Mouse (Mus musculus) heart, adult 2 months (tissue): ENCODE measurements around the gene Lzts2. TPM values are rescaled to one million over a fixed set of nuclear protein-coding genes. Genes with fewer than 3 reads are reported as not detected.

Experiments used
- DNase-seq, 2 experiments: peaks; one replicate each; pipeline ENCODE4 v3.0.0; 2021
- H3K27ac ChIP-seq: fragments of 200-600 bp; 2 replicates; pipeline ENCODE4 v1.8.1; 2022
- H3K27me3 ChIP-seq: fragments of 200-500 bp; 2 replicates; pipeline ENCODE4 v1.6.1; 2012; ENCODE audit warnings: mild to moderate bottlenecking, low read length, inconsistent platforms, mixed read lengths; ENCODE audit not compliant: control insufficient read depth, insufficient read depth
- H3K36me3 ChIP-seq: fragments of 200-500 bp; 2 replicates; pipeline ENCODE4 v1.6.1; 2012; ENCODE audit warnings: low read length, inconsistent platforms; ENCODE audit not compliant: control insufficient read depth, insufficient read depth
- H3K4me1 ChIP-seq: fragments of 200-500 bp; 2 replicates; pipeline ENCODE4 v1.6.1; 2011; ENCODE audit warnings: low read length; ENCODE audit not compliant: control insufficient read depth, insufficient read depth
- H3K4me3 ChIP-seq: fragments of 200-600 bp; 2 replicates; pipeline ENCODE4 v1.8.1; 2022
- H3K79me2 ChIP-seq: fragments of 200-500 bp; replicated peaks from 2 replicates; pipeline ENCODE4 v1.6.1; 2012; ENCODE audit warnings: mild to moderate bottlenecking, inconsistent platforms, low read length, moderate library complexity, mixed read lengths; ENCODE audit not compliant: control insufficient read depth, insufficient read depth
- H3K9ac ChIP-seq: fragments of 200-500 bp; 2 replicates; pipeline ENCODE4 v1.6.1; 2012; ENCODE audit warnings: low read depth, mild to moderate bottlenecking, control low read depth, inconsistent platforms, low read length, mixed read lengths
- CTCF ChIP-seq: fragments of 200-600 bp; IDR thresholded peaks from 2 replicates; pipeline ENCODE4 v1.8.1; 2022; ENCODE audit warnings: antibody characterized with exemption, mild to moderate bottlenecking, moderate library complexity
- EP300 ChIP-seq: fragments of 200-500 bp; IDR thresholded peaks from 2 replicates; pipeline ENCODE4 v1.6.1; 2011; ENCODE audit warnings: low read depth, low read length, control low read depth; ENCODE audit not compliant: insufficient read depth
- POLR2A ChIP-seq: fragments of 200-500 bp; IDR thresholded peaks from 2 replicates; pipeline ENCODE4 v1.6.1; 2011; ENCODE audit warnings: mild to moderate bottlenecking, low read depth, low read length, control low read depth; ENCODE audit not compliant: insufficient read depth
- WGBS: fragments of 180-500 bp; shearing (Covaris S2); methylation state at CpG from one replicate; pipeline ENCODE4 v1.1.7; 2018; 5-methylcytosine and 5-hydroxymethylcytosine counted together
- intact Hi-C: fragments of 180-260 bp; cut with DNase I; formaldehyde crosslinking; loops from one replicate; pipeline ENCODE4 v1.15.1; 2025
- polyA plus RNA-seq: library from polyadenylated mRNA; depleted of rRNA; stranded (reverse); fragments of >200 nt; gene quantifications from 2 replicates; pipeline ENCODE4 v1.2.3, GENCODE M21; 2012; rRNA removed
- total RNA-seq, 2 experiments: library from RNA; stranded (reverse); gene quantifications; 2 replicates each; pipeline ENCODE4 v1.2.3; 2021

Gene Lzts2
- total and polyA plus RNA-seq, 3 experiments = 59.1 to 68.1 (median 61.6) TPM

DNA sequence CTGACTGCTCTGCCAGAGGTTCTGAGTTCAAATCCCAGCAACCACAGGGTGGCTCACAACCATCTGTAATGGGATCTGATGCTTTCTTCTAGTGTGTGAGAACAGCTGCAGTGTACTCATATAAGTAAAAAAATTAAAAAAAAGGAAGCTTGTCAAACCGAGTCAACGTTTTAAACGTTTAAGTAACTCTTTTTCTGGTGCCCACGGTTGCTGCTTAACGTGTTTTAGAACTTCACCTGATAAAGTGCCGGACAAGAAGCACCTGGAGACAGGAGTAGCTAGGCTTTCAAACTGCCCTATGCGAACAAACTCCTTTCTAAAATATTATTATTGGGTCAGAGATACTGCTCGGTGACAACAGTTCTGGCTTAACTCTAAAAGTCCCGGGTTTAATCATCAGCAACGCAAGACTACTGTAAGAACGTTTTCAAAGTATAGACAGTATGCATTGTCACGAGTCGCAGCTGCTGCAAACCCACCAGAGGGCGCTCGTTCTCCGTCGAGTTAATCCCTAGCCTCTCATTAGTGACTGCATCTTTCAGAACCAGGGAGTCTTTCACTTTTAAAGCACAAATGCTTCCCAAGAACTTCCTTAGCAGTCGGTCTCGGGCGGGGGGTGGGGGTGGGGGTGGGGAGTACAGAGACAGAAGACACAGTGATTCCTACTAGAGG is 59.8 kb downstream of the Lzts2 start:
- DNase-seq = peak; percentile 75 to 88
- TF ChIP-seq CTCF (peak; percentile 80), POLR2A (no peak), EP300 (peak; percentile 48; the same call in 1 of the 2 replicates)
- WGBS = 6% methylated on average over 20 of the region's 20 CpGs
- Histone ChIP-seq H3K27ac (peak overlapping the region; percentile 100), H3K9ac (no peak overlapping the region), H3K79me2 (no peaks in the 10 kb centered on the region), H3K4me3 (peak overlapping the region; percentile 61), H3K27me3 (peaks cover 1% of the 10 kb centered on the region; the same call in 1 of the 2 replicates), H3K4me1 (peaks cover 7% of the 10 kb centered on the region), H3K36me3 (no peaks in the 10 kb centered on the region)
- intact Hi-C loops = loop anchor here (2.0 kb wide), 2 partner anchors 15 to 87 kb away; no protein-coding TSS in a partner anchor

DNA sequence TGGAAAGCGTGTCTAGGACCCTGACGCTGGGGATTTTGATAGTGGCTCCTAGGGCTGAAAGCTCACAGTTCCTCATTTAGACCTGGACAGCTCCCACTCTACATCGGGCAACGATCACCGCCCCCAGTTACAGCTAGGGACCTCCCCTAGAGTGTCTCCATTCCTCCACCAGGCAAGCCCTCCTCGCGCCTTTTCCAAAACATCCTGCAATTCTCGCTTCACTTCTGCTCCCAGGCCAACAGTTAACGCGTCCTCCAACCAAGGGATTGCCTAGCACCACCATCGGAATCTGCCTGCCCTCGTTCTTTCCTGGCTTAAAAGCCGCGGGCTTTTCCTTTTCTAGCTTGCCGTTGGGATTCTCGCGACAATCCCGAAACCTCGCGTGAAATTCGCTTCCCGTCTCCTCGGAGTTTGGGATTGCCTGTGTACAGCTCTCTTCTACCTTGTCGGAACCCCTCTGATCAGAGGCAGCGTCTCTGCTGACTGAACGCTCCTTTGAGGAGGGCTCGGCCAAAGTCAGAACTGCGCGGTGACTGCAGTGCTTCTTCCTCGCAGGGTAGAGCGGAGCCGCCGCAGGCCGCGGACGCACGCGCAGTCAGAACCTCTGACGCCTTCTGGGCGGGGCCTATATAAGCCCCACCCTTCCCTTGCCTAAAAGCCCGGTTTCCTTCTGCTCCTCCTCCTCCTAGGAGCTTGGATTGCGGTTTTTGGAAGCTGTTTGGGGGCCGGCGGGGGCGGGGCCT is 60.5 kb downstream of the Lzts2 start, which contains the start of gene Kazald1:
Kazald1 (plus strand) TSS at position 662 of the 743 bp plus-strand sequence.
- under 1% methylated on average over 45 of the region's 45 CpGs for WGBS
- H3K4me1 ChIP-seq = peaks cover 7% of the 10 kb centered on the region
- peak within 1 kb of the TSS; percentile 61 for H3K4me3 ChIP-seq
- no peaks in the 10 kb centered on the region for H3K36me3 ChIP-seq
- peak within 1 kb of the TSS; percentile 100 for H3K27ac ChIP-seq
- peaks cover 1% of the 10 kb centered on the region; the same call in 1 of the 2 replicates for H3K27me3 ChIP-seq
- intact Hi-C loops = loop anchor here (2.0 kb wide), 2 partner anchors 16 to 86 kb away; no protein-coding TSS in a partner anchor
- TF ChIP-seq POLR2A (peak; percentile 96), EP300 (peak; percentile 50; the same call in 1 of the 2 replicates), CTCF (no peak)
- H3K9ac ChIP-seq = peak within 1 kb of the TSS; percentile 96
- no peaks in the 10 kb centered on the region for H3K79me2 ChIP-seq
- peak; percentile 96 to 99 for DNase-seq

DNA sequence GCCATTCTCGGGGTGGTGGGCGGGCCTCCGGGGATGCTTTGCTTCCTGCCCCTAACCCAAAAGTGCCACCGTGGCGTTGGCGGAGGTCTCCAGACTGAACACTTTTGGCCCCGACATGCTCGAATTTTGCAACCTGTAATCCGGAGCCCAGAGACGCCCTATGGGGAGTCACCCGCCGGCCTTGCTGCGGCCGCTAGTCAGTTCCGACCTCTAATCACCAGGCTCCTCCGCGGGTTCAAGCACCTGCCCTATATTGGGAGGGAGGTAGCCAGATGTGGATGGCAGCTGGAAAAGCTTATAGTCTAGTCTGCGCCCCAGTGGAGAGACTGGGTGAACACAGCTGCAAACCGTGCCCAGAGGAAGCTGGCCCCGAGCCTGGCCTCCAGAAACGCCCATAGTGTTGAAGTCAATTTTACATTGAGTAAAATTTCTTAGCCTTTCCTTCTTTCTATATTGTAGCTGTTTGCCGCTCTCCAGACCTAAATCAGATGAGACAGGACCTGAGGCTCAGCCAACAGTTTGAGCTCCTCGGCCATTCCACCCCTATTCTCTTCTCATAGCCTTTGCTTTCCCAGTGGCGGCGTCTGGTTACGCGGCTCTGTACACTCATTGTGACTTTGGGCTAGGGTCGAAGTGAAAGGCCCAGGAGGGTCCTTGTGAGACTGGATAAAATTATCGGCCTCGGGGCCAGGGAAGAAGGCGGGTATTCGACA is 61.3 kb downstream of the Lzts2 start:
- peak overlapping the region; percentile 100 for H3K27ac ChIP-seq
- peaks cover 9% of the 10 kb centered on the region for H3K4me1 ChIP-seq
- peak; percentile 56 to 62 for DNase-seq
- no peaks in the 10 kb centered on the region for H3K79me2 ChIP-seq
- no peaks in the 10 kb centered on the region for H3K36me3 ChIP-seq
- peaks cover 1% of the 10 kb centered on the region; the same call in 1 of the 2 replicates for H3K27me3 ChIP-seq
- H3K4me3 ChIP-seq = peak overlapping the region; percentile 61
- intact Hi-C loops = loop anchor here (2.0 kb wide), 2 partner anchors 17 to 85 kb away; no protein-coding TSS in a partner anchor
- WGBS = 3% methylated on average over 32 of the region's 32 CpGs
- TF ChIP-seq POLR2A (no peak), EP300 (no peak), CTCF (peak; percentile 22; the same call in 1 of the 2 replicates)
- peak overlapping the region; percentile 57 for H3K9ac ChIP-seq

DNA sequence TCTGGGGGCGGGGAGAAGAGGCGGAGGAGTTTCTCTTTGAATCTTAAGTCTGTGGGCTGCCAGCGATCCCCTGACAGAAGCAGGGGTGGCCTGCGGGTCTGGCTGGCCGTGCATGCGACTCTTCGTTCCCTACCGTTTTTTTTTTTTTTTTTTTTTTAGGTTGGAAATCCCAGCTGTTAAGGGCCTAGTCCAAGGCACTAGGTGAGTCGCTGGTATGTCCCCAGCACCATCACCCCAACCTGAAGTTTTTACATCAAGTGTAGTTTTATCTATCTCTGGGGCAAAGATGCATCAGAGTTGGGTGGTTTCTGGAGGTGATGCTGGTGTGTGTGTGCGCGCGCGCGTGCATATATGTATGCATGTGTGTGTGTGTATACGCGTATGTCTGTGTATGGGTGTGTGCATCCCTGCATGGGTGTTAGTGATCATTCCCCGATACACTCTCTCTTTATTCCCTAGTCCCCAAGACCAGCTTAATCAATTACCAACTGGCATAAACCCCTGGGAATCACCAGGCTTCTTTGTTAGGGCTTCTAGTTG is 61.9 kb downstream of the Lzts2 start:
- TF ChIP-seq CTCF = no peak
- TF ChIP-seq EP300 = no peak
- no peak for TF ChIP-seq POLR2A
- intact Hi-C loops = no loop called here
- peaks cover 1% of the 10 kb centered on the region; the same call in 1 of the 2 replicates for H3K27me3 ChIP-seq
- H3K9ac ChIP-seq = peak overlapping the region; percentile 25
- H3K27ac ChIP-seq = peak overlapping the region; percentile 100
- H3K79me2 ChIP-seq = no peaks in the 10 kb centered on the region
- DNase-seq = no peak
- peaks cover 12% of the 10 kb centered on the region for H3K4me1 ChIP-seq
- H3K36me3 ChIP-seq = no peaks in the 10 kb centered on the region
- 27% methylated on average over 17 of the region's 17 CpGs for WGBS
- peak overlapping the region; percentile 61 for H3K4me3 ChIP-seq

Other genes with a start within 250 kb of the Lzts2 start
- gene Slf2, start 83.3 kb upstream of the Lzts2 start, total RNA-seq = 10 to 100 TPM; 18.4 to 23.0 TPM
- 14.3 and 16.6 TPM in 2 replicates for gene Slf2, start 83.3 kb upstream of the Lzts2 start, polyA plus RNA-seq
- under 1 TPM; 0.32 to 0.37 TPM for gene Sema4g, start 25.3 kb upstream of the Lzts2 start, total RNA-seq
- gene Sema4g, start 25.3 kb upstream of the Lzts2 start, polyA plus RNA-seq = 0.94 and 1.2 TPM in 2 replicates
- gene Twnk, start 8.8 kb upstream of the Lzts2 start, total RNA-seq = 10 to 100 TPM; 29.3 to 32.1 TPM
- gene Twnk, start 8.8 kb upstream of the Lzts2 start, polyA plus RNA-seq = 11.9 and 21.9 TPM in 2 replicates
- gene Mrpl43, start 8.0 kb upstream of the Lzts2 start, total RNA-seq = 10 to 100 TPM; 45.6 to 53.6 TPM
- 55.8 and 64.7 TPM in 2 replicates for gene Mrpl43, start 8.0 kb upstream of the Lzts2 start, polyA plus RNA-seq
- gene Pdzd7, start 31.3 kb downstream of the Lzts2 start, total RNA-seq = under 1 TPM in 1 of 2 experiments, not detected in 1; 0.08 TPM
- 0.38 and 0.43 TPM in 2 replicates for gene Pdzd7, start 31.3 kb downstream of the Lzts2 start, polyA plus RNA-seq
- gene Sfxn3, start 33.1 kb downstream of the Lzts2 start, total RNA-seq = 10 to 100 TPM; 10.0 to 11.1 TPM
- 15.5 and 18.7 TPM in 2 replicates for gene Sfxn3, start 33.1 kb downstream of the Lzts2 start, polyA plus RNA-seq
- gene Kazald1, start 60.8 kb downstream of the Lzts2 start, total RNA-seq = 1 to 10 TPM; 3.6 to 3.9 TPM
- gene Kazald1, start 60.8 kb downstream of the Lzts2 start, polyA plus RNA-seq = 4.2 and 4.6 TPM in 2 replicates
- under 1 TPM; 0.10 to 0.11 TPM for gene Tlx1, start 136.3 kb downstream of the Lzts2 start, total RNA-seq
- gene Tlx1, start 136.3 kb downstream of the Lzts2 start, polyA plus RNA-seq = 0.09 and 0.20 TPM in 2 replicates
- gene Lbx1, start 221.4 kb downstream of the Lzts2 start, total RNA-seq = under 1 TPM in 1 of 2 experiments, not detected in 1; 0.14 TPM
- gene Lbx1, start 221.4 kb downstream of the Lzts2 start, polyA plus RNA-seq = not detected in 2 replicates